Mouse (Mus musculus) heart, embryonic 14.5 days (tissue): ENCODE results near the gene 1700013G24Rik. TPM values are rescaled to one million over a fixed set of nuclear protein-coding genes. Genes with fewer than 3 reads are reported as not detected.

Experiments
- ATAC-seq: fragments of 200-750 bp; cut with Nextera tagmentation; 2 replicates; pipeline ENCODE4 v1.8.0; 2017; ENCODE audit warnings: low read depth, moderate TSS enrichment; ENCODE audit not compliant: insufficient number of reproducible peaks, insufficient read depth, low FRiP score
- H3K27ac ChIP-seq, 2 experiments: fragments of 200-500 bp in 1 of 2; fragments of 300-500 bp in 1 of 2; sonication (generic) in 1 of 2; replicated peaks in 1 of 2; 2 replicates each; pipeline ENCODE4 v1.5.1; 2012 to 2014; ENCODE audit warnings: low read depth in 2 of 2, low read length in 2 of 2, control low read depth in 1 of 2, mild to moderate bottlenecking in 1 of 2, mixed read lengths in 1 of 2; ENCODE audit not compliant: control insufficient read depth in 1 of 2, insufficient read depth in 1 of 2
- H3K27me3 ChIP-seq: fragments of 300-500 bp; sonication (generic); 2 replicates; pipeline ENCODE4 v1.6.1; 2014; ENCODE audit warnings: mild to moderate bottlenecking, low read length, control low read depth; ENCODE audit not compliant: control insufficient read depth, insufficient read depth
- H3K36me3 ChIP-seq: fragments of 300-500 bp; sonication (generic); 2 replicates; pipeline ENCODE4 v1.6.1; 2014; ENCODE audit warnings: mild to moderate bottlenecking, control low read depth, low read length, mixed read lengths; ENCODE audit not compliant: control insufficient read depth, insufficient read depth
- H3K4me1 ChIP-seq, 2 experiments: fragments of 200-500 bp in 1 of 2; fragments of 300-500 bp in 1 of 2; sonication (generic) in 1 of 2; 2 replicates each; pipeline ENCODE4 v1.6.1; 2012 to 2014; ENCODE audit warnings: low read length in 2 of 2, control low read depth in 1 of 2, mixed read lengths in 1 of 2; ENCODE audit not compliant: control insufficient read depth in 2 of 2, insufficient read depth in 2 of 2
- H3K4me2 ChIP-seq: fragments of 300-500 bp; sonication (generic); 2 replicates; pipeline ENCODE4 v1.6.1; 2014; ENCODE audit warnings: mild to moderate bottlenecking, low read length
- H3K4me3 ChIP-seq, 2 experiments: fragments of 200-500 bp in 1 of 2; fragments of 300-500 bp in 1 of 2; sonication (generic) in 1 of 2; 2 replicates each; pipeline ENCODE4 v1.5.1; 2012 to 2014; ENCODE audit warnings: low read length in 2 of 2, mild to moderate bottlenecking in 2 of 2, control low read depth in 1 of 2, low read depth in 1 of 2, moderate library complexity in 1 of 2; ENCODE audit not compliant: control insufficient read depth in 1 of 2, insufficient read depth in 1 of 2
- H3K9ac ChIP-seq: fragments of 300-500 bp; sonication (generic); 2 replicates; pipeline ENCODE4 v1.6.1; 2014; ENCODE audit warnings: mild to moderate bottlenecking, low read length
- H3K9me3 ChIP-seq: fragments of 300-500 bp; sonication (generic); 2 replicates; pipeline ENCODE4 v1.6.1; 2016; ENCODE audit warnings: low read length, control low read depth; ENCODE audit not compliant: control insufficient read depth
- WGBS: fragments of 180-500 bp; shearing (Covaris S2); extraction: QIAGEN DNeasy Blood & Tissue Kit; methylation state at CpG from one replicate; pipeline ENCODE4 v1.1.7; 2014; 5-methylcytosine and 5-hydroxymethylcytosine counted together
- polyA plus RNA-seq: library from polyadenylated mRNA; unstranded; fragments of >200 nt; fragmentation: Nextera tagmentation; extraction: Ambion mirVana; gene quantifications from 2 replicates; pipeline ENCODE4 v1.2.1, GENCODE M21; 2014

The 1700013G24Rik gene
- polyA plus RNA-seq, 1 experiment from 2014 or later: not detected

DNA sequence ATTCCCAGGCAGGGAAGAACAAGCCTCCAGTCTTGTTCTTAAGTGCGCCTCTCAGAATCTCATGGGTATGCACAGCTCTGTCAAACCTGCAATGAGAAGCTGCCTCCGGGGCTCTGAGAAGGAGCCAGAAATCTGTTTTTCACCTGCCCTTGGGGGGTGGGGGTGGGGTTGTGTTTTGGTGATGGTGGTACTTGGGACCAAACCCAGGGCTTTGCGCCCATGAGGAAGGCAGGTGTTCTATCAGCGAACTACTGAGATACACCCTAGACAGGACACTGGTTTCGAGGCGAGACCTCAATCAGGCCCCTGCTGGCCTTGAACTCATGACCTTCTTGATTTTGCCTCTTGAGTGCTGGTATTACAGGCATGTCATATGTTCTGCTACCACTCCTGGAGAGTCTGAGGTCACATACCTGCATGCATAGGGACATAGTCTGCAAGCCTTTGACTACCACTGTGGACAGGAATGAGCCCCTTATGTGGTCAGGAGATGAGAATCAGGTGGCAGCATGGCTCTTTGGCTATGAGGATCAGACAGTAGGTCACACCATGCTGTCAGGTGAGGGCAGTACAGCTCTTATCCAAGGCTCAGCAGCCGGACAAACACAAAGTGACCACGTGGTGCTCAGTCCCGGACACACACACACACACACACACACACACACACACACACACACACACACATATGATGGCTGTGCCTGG, 45.9 kb downstream of the 1700013G24Rik start:
- Histone ChIP-seq H3K4me1 (peaks cover 68 to 89% of the 10 kb centered on the region in 2 experiments), H3K27ac (peak overlapping the region; percentile 79 to 96), H3K36me3 (peaks cover 37% of the 10 kb centered on the region), H3K27me3 (no peaks in the 10 kb centered on the region), H3K4me2 (peak overlapping the region; percentile 27), H3K9ac (peak overlapping the region; percentile 65; the same call in 1 of the 2 replicates), H3K9me3 (no peaks in the 10 kb centered on the region), H3K4me3 (no peak overlapping the region)
- 59% methylated on average over 9 of the region's 9 CpGs for WGBS
- ATAC-seq: no peak

DNA sequence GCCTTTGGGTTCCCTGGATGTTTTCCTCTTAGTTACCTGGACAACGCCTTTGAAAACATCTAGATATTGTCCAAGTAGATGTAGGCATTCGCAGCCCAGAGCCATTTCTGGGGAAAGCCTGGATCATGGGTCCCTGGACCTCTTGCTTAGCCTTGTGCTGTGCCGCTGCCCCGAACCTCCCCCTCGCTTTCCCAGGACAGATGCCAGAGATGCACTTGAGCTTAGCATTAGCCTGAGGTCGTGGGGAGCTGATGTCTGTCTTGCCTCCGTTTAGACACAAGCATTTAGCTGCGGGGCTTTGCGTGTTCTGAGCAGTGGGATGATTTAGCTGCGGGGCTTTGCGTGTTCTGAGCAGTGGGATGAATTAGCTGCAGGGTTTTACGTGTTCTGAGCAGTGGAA, 47.1 kb downstream of the 1700013G24Rik start:
- H3K9ac ChIP-seq: peak overlapping the region; percentile 6; the same call in 1 of the 2 replicates
- H3K9me3 ChIP-seq: no peaks in the 10 kb centered on the region
- H3K4me1 ChIP-seq: peaks cover 58 to 77% of the 10 kb centered on the region in 2 experiments
- no peaks in the 10 kb centered on the region for H3K27me3 ChIP-seq
- H3K27ac ChIP-seq: peak overlapping the region; percentile 16 to 96; a peak in 3 of 4 replicates
- no peak for ATAC-seq
- no peak overlapping the region for H3K4me3 ChIP-seq
- peaks cover 48% of the 10 kb centered on the region for H3K36me3 ChIP-seq
- H3K4me2 ChIP-seq: no peak overlapping the region
- WGBS: 43% methylated on average over 12 of the region's 12 CpGs

DNA sequence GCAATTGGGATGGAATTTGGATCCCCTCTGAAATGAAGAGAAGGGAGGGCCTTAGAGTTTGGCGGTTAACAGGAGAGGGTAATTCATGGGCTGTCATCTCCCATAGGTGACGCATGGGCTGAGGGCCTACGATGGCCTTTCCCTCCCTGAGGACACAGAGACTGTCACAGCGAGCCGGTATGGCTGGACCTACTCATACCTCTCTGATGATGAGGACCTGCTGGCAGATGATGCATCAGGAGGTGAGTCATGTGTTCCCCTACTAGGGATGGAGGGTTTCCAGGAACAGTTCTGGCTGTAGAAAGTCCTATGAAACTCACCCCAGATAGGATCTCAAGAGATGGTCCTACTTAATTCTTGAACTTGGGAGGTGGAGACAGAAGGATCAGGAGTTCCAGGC, 47.9 kb downstream of the 1700013G24Rik start:
- ATAC-seq: no peak
- Histone ChIP-seq H3K27ac (0 out of 4 replicates have a peak overlapping the region, but pooled peaks of 1 of the 2 experiments have one; percentile 96), H3K9ac (no peak overlapping the region), H3K4me3 (no peak overlapping the region), H3K4me1 (peaks cover 51 to 69% of the 10 kb centered on the region in 2 experiments), H3K9me3 (no peaks in the 10 kb centered on the region), H3K36me3 (peaks cover 56% of the 10 kb centered on the region), H3K27me3 (no peaks in the 10 kb centered on the region), H3K4me2 (no peak overlapping the region)
- WGBS: 54% methylated on average over 5 of the region's 5 CpGs

DNA sequence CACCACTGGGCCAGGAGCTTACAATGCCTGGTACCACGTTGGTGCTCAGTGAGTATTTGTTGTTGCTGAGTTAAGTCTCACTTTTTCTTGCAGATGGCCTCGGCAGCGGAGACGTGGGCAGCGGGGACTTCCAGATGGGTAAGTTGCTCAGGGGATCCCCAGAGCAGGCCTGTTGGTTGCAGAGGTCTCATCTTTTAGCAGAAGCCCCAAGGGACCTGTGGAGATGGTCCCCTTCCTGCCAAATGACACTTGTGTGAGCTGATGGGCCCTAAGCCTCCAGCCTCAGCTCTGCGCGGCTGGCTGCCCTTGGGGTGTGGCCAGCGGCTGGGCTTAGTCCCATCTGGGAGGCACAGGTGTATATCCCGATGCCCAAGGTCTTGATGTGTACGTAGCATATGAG, 49.1 kb downstream of the 1700013G24Rik start:
- no peak overlapping the region for H3K27ac ChIP-seq

DNA sequence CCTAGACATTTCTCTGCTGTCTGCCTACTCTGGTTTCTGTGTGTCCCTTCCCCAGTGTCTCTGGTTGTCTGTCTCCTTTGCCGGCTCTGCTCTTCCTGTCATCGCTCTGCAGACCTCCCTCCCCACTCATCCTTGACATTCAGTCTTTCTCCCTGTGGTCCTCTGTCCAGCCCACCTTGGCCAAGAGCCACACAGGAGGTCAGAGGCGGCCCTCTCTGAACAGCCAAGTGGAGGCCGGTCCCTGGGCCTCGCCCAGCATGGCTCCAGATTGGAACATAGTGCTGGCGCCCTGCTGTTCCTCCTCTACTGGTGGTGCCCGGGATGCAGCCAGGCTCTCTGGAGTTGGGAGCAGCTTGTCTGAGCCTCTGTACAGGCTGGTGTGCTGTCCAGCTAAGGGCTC, 49.7 kb downstream of the 1700013G24Rik start:
- Histone ChIP-seq H3K36me3 (peaks cover 67% of the 10 kb centered on the region), H3K9me3 (no peaks in the 10 kb centered on the region), H3K9ac (peak overlapping the region; percentile 25), H3K4me2 (no peak overlapping the region), H3K4me1 (peaks cover 35 to 56% of the 10 kb centered on the region in 2 experiments), H3K4me3 (no peak overlapping the region), H3K27ac (no peak overlapping the region), H3K27me3 (no peaks in the 10 kb centered on the region)
- WGBS: 52% methylated on average over 7 of the region's 7 CpGs
- no peak for ATAC-seq

More for the DNA sequence above, 49.1 kb downstream of the 1700013G24Rik start:
- no peak overlapping the region for H3K4me2 ChIP-seq
- H3K4me3 ChIP-seq: no peak overlapping the region
- WGBS: 81% methylated on average over 10 of the region's 10 CpGs
- no peaks in the 10 kb centered on the region for H3K9me3 ChIP-seq
- H3K27me3 ChIP-seq: no peaks in the 10 kb centered on the region
- peaks cover 63% of the 10 kb centered on the region for H3K36me3 ChIP-seq
- no peak for ATAC-seq
- H3K9ac ChIP-seq: peak overlapping the region; percentile 25; the same call in 1 of the 2 replicates
- peaks cover 41 to 62% of the 10 kb centered on the region in 2 experiments for H3K4me1 ChIP-seq

DNA sequence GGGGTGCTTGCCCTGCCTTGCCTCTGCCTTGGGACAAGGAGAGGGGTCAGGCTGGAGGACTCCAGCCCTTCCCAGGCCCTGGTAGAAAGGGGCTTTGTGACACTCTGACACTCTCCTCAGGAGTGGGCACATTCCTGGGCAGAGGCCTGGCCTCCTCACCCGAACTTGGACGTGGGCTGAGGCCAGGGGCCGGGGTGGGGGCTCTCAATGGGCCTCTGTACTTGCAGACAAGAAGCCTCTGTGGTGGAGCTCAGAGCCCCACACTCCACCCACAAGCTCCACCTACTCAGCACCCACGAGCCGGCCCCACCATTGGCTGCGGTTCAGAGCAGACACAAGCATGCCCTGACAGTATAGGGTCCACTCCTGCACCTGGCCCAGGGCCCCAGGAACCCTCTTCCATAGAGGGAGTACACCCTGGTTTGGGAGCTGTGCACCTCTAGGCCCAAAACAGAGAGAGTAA, 50.5 kb downstream of the 1700013G24Rik start:
- no peak overlapping the region for H3K4me3 ChIP-seq
- H3K36me3 ChIP-seq: peaks cover 75% of the 10 kb centered on the region
- 69% methylated on average over 6 of the region's 6 CpGs for WGBS
- H3K4me2 ChIP-seq: no peak overlapping the region
- H3K9ac ChIP-seq: 0 out of 2 replicates have a peak overlapping the region, but pooled peaks have one; percentile 21
- H3K27ac ChIP-seq: no peak overlapping the region
- ATAC-seq: no peak
- H3K9me3 ChIP-seq: no peaks in the 10 kb centered on the region
- H3K4me1 ChIP-seq: peaks cover 28 to 49% of the 10 kb centered on the region in 2 experiments
- H3K27me3 ChIP-seq: no peaks in the 10 kb centered on the region
